Mouse (Mus musculus) kidney, embryonic 16.5 days (tissue): ENCODE results near the gene Dmrtc2. TPM values are rescaled to one million over a fixed set of nuclear protein-coding genes. Genes with fewer than 3 reads are reported as not detected.

ENCODE experiments used
- ATAC-seq: fragments of 200-750 bp; cut with Nextera tagmentation; 2 replicates; pipeline ENCODE4 v1.8.0; 2017; ENCODE audit warnings: moderate TSS enrichment; ENCODE audit not compliant: low FRiP score, low TSS enrichment
- H3K27ac ChIP-seq: fragments of 300-500 bp; sonication (generic); 2 replicates; pipeline ENCODE4 v1.5.1; 2014; ENCODE audit warnings: low read length
- H3K27me3 ChIP-seq: fragments of 300-500 bp; sonication (generic); 2 replicates; pipeline ENCODE4 v1.6.1; 2014; ENCODE audit warnings: low read length, control low read depth, mixed read lengths; ENCODE audit not compliant: insufficient read depth
- H3K36me3 ChIP-seq: fragments of 300-500 bp; sonication (generic); 2 replicates; pipeline ENCODE4 v1.6.1; 2014; ENCODE audit warnings: low read length, control low read depth, mixed read lengths; ENCODE audit not compliant: insufficient read depth
- H3K4me1 ChIP-seq: fragments of 300-500 bp; sonication (generic); 2 replicates; pipeline ENCODE4 v1.6.1; 2014; ENCODE audit warnings: low read length, control low read depth, mixed read lengths; ENCODE audit not compliant: insufficient read depth
- H3K4me2 ChIP-seq: fragments of 300-500 bp; sonication (generic); replicated peaks from 2 replicates; pipeline ENCODE4 v1.6.1; 2014; ENCODE audit warnings: low read depth, low read length
- H3K4me3 ChIP-seq: fragments of 300-500 bp; sonication (generic); 2 replicates; pipeline ENCODE4 v1.5.1; 2014; ENCODE audit warnings: mild to moderate bottlenecking, low read length
- H3K9ac ChIP-seq: fragments of 300-500 bp; sonication (generic); replicated peaks from 2 replicates; pipeline ENCODE4 v1.6.1; 2014; ENCODE audit warnings: low read length
- H3K9me3 ChIP-seq: fragments of 300-500 bp; sonication (generic); 2 replicates; pipeline ENCODE4 v1.6.1; 2016; ENCODE audit warnings: low read length, control low read depth
- WGBS: fragments of 180-500 bp; shearing (Covaris S2); extraction: QIAGEN DNeasy Blood & Tissue Kit; methylation state at CpG from one replicate; pipeline ENCODE4 v1.1.7; 2014; 5-methylcytosine and 5-hydroxymethylcytosine counted together
- polyA plus RNA-seq: library from polyadenylated mRNA; unstranded; fragments of >200 nt; fragmentation: Nextera tagmentation; extraction: Ambion mirVana; gene quantifications from 2 replicates; pipeline ENCODE4 v1.2.1, GENCODE M21; 2015

Gene Dmrtc2
- polyA plus RNA-seq, 1 experiment from 2014 or later: not detected

DNA sequence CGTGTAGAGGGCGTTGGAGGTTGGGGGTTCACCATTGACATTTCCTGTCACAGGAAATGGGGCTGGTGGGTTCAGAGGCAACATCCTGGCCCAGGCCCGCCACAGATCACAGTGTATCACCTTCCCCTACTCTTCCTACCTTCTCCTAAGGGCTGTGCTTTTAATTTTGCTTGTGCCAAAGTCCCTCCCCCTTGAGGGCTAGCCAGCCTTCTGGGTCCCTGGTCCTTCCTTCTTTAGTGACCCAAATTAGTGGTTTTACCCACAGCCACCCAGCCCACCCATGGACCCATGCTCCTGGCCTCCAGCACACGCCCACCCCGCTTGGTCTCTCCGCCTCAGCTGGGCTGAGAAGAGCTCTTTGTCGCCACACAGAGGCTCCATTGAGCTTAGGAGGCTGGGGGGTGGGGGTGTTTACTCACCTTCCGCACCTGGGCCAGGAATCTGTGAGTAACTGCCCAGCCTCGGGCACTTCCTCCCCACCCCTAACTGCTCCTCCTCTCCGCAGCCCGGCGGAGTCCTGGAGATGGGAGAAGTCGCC, 37.4 kb downstream of the Dmrtc2 start:
- H3K9me3 ChIP-seq: no peaks in the 10 kb centered on the region
- H3K36me3 ChIP-seq: peaks cover 20% of the 10 kb centered on the region; the same call in 1 of the 2 replicates
- H3K4me2 ChIP-seq: peak overlapping the region; percentile 14; the same call in 1 of the 2 replicates
- H3K9ac ChIP-seq: peak overlapping the region; percentile 13; the same call in 1 of the 2 replicates
- no peaks in the 10 kb centered on the region for H3K27me3 ChIP-seq
- peak overlapping the region; percentile 8; the same call in 1 of the 2 replicates for H3K27ac ChIP-seq
- no peak for ATAC-seq
- H3K4me1 ChIP-seq: peaks cover 30% of the 10 kb centered on the region
- H3K4me3 ChIP-seq: no peak overlapping the region
- WGBS: 19% methylated on average over 13 of the region's 13 CpGs

DNA sequence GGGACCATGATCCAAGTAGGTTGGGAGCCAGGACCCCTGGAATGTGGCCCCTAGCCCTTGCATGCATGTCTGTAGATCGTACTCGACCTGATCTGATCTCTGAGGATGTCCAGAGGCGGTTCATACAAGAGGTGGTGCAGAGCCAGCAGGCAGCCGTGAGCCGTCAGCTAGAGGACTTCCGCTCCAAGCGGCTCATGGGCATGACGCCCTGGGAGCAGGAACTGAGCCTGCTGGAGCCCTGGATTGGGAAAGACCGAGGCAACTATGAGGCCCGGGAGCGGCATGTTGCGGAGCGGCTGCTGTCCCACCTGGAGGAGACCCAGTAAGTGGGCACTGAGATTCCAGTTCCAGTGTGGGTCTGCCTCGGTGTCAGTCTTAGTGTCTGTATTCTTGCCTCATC, 42.6 kb downstream of the Dmrtc2 start:
- H3K4me2 ChIP-seq: no peak overlapping the region
- no peaks in the 10 kb centered on the region for H3K27me3 ChIP-seq
- peaks cover 42% of the 10 kb centered on the region for H3K36me3 ChIP-seq
- WGBS: 91% methylated on average over 14 of the region's 14 CpGs
- H3K9me3 ChIP-seq: no peaks in the 10 kb centered on the region
- H3K4me1 ChIP-seq: peaks cover 2% of the 10 kb centered on the region; the same call in 1 of the 2 replicates
- ATAC-seq: no peak
- H3K4me3 ChIP-seq: no peak overlapping the region
- H3K9ac ChIP-seq: no peak overlapping the region
- H3K27ac ChIP-seq: no peak overlapping the region

DNA sequence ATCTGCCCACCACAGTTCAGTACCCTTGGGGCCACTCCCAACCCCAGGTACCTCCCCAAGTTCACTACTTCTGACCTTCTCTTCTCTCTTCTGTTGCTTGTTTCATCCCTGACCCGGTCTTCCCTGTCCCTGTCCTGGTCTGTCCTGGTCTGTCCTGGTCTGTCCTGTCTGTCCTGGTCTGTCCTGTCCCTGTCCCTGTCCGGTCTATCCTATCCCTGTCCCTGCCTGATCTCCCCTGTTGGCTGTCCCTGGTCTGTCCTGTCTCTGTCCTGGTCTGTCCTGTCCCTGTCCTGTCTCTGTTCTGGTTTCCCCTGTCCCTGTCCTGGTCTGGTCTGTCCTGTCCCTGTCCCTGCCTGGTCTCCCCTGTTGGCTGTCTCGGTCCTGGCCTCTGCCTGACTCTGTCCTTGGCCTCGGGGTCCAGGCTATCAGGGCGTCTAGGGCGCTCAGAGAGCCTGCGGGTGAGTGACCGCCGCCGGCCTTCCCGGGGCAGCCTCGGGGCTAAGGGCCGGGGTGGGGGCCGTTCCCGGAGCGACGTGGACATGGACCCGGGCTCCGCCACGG, 49.0 kb downstream of the Dmrtc2 start:
- no peak overlapping the region for H3K27ac ChIP-seq
- peak; percentile 65 for ATAC-seq
- peaks cover 57% of the 10 kb centered on the region for H3K36me3 ChIP-seq
- no peaks in the 10 kb centered on the region for H3K9me3 ChIP-seq
- H3K27me3 ChIP-seq: no peaks in the 10 kb centered on the region
- H3K4me1 ChIP-seq: no peaks in the 10 kb centered on the region
- no peak overlapping the region for H3K4me2 ChIP-seq
- WGBS: 89% methylated on average over 20 of the region's 20 CpGs
- no peak overlapping the region for H3K9ac ChIP-seq
- no peak overlapping the region for H3K4me3 ChIP-seq

DNA sequence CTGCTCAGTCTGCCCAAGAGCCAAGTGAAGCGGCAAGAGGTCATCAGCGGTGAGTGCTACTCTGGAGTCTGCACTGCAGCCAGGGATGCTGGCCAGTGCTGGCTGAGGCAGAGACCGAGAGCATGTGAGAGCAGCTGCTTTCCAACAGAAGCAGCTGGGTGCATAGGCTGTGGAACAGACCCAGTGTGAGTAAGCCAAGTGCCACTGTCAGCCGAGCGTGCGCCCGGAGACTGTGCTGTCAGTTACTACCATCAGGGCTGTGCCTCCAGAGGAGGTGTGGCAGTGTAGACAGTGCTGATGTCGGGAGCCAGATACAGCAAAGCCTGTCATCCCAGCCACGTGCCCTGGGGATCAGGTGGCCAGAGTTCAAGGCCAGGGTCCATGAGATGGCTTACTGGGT, 49.9 kb downstream of the Dmrtc2 start:
- ATAC-seq: no peak
- H3K36me3 ChIP-seq: peaks cover 66% of the 10 kb centered on the region
- no peaks in the 10 kb centered on the region for H3K27me3 ChIP-seq
- H3K9ac ChIP-seq: no peak overlapping the region
- WGBS: 86% methylated on average over 9 of the region's 9 CpGs
- H3K4me2 ChIP-seq: no peak overlapping the region
- H3K9me3 ChIP-seq: no peaks in the 10 kb centered on the region
- no peaks in the 10 kb centered on the region for H3K4me1 ChIP-seq
- H3K27ac ChIP-seq: no peak overlapping the region
- H3K4me3 ChIP-seq: no peak overlapping the region

Other genes with a start within 250 kb of the Dmrtc2 start
- gene Lypd3, start 233.5 kb upstream of the Dmrtc2 start, polyA plus RNA-seq: 0.75 and 1.0 TPM in 2 replicates
- gene Tex101, start 193.4 kb upstream of the Dmrtc2 start, polyA plus RNA-seq: 0.20 TPM in 1 of 2 replicates, not detected in the other
- not detected in 2 replicates for gene BC049730, start 160.8 kb upstream of the Dmrtc2 start, polyA plus RNA-seq
- gene Gm4763, start 143.1 kb upstream of the Dmrtc2 start, polyA plus RNA-seq: not detected in 2 replicates
- gene Cd177, start 109.7 kb upstream of the Dmrtc2 start, polyA plus RNA-seq: 0.30 and 0.61 TPM in 2 replicates
- 0.44 TPM in 1 of 2 replicates, not detected in the other for gene Ceacam10, start 92.9 kb upstream of the Dmrtc2 start, polyA plus RNA-seq
- gene Gm9844, start 7.8 kb upstream of the Dmrtc2 start, polyA plus RNA-seq: 8.3 and 21.9 TPM in 2 replicates
- gene Lypd4, start 116 bp upstream of the Dmrtc2 start, polyA plus RNA-seq: not detected in 2 replicates
- gene Rps19, start 14.3 kb downstream of the Dmrtc2 start, polyA plus RNA-seq: 2,217 and 2,364 TPM in 2 replicates
- 1.8 and 2.0 TPM in 2 replicates for gene Cd79a, start 27.3 kb downstream of the Dmrtc2 start, polyA plus RNA-seq
- gene Arhgef1, start 32.9 kb downstream of the Dmrtc2 start, polyA plus RNA-seq: 94.7 and 105 TPM in 2 replicates
- not detected in 2 replicates for gene Gm4881, start 74.4 kb downstream of the Dmrtc2 start, polyA plus RNA-seq
- gene Rabac1, start 102.7 kb downstream of the Dmrtc2 start, polyA plus RNA-seq: 183 and 199 TPM in 2 replicates
- gene Atp1a3, start 135.9 kb downstream of the Dmrtc2 start, polyA plus RNA-seq: 0.66 and 1.5 TPM in 2 replicates
- 5.1 and 6.3 TPM in 2 replicates for gene Grik5, start 202.3 kb downstream of the Dmrtc2 start, polyA plus RNA-seq
- 37.7 and 44.1 TPM in 2 replicates for gene Zfp574, start 202.5 kb downstream of the Dmrtc2 start, polyA plus RNA-seq